Mouse (Mus musculus): ENCODE data around the gene Fance. TPM values are rescaled to one million over a fixed set of nuclear protein-coding genes. Genes with fewer than 3 reads are reported as not detected.
A peak's percentile ranks its signal among the peaks of the same experiment; 100 is the strongest.
"Not testable (repeated sequence)": the region's sequence is repeated elsewhere in the genome, so short reads cannot be mapped to it uniquely, and the experiment has no call there.

Gene Fance
- polyA plus RNA-seq, 1 experiment from 2014 or later: 7.3 TPM

- peak; percentile 36 for ATAC-seq (ENCODE audit: low read depth)
- Histone ChIP-seq H3K27ac (ENCODE audit: low read length) (peak overlapping the region; percentile 62), H3K9ac (ENCODE audit: low read depth, low read length) (peak overlapping the region; percentile 68), H3K4me1 (ENCODE audit: control insufficient read depth, low read depth, low read length) (peaks cover 16% of the 10 kb centered on the region), H3K27me3 (ENCODE audit: control insufficient read depth, insufficient read depth, low read depth, low read length) (no peaks in the 10 kb centered on the region), H3K4me3 (ENCODE audit: low read depth, low read length) (peak overlapping the region; percentile 83), H3K36me3 (ENCODE audit: control insufficient read depth, insufficient read depth) (peaks cover 11% of the 10 kb centered on the region), H3K4me2 (ENCODE audit: low read depth, low read length) (peak overlapping the region; percentile 92), H3K9me3 (replicated peaks; ENCODE audit: control insufficient read depth, low read length) (no peaks in the 10 kb centered on the region)
- WGBS (ENCODE audit: insufficient replicate concordance): 20% methylated on average over 22 of the region's 22 CpGs
These were observed 14.5 kb downstream of the Fance start for GRCm38 (mm10) chr17:28327673-28328325.

- H3K27ac ChIP-seq (ENCODE audit: low read length): peak within 1 kb of the TSS; percentile 90
- ATAC-seq (ENCODE audit: low read depth): peak; percentile 86
- H3K27me3 ChIP-seq (ENCODE audit: control insufficient read depth, insufficient read depth, low read depth, low read length): no peaks in the 10 kb centered on the region
- H3K4me2 ChIP-seq (ENCODE audit: low read depth, low read length): peak within 1 kb of the TSS; percentile 92
- no peaks in the 10 kb centered on the region for H3K9me3 ChIP-seq (replicated peaks; ENCODE audit: control insufficient read depth, low read length)
- WGBS (ENCODE audit: insufficient replicate concordance): under 1% methylated on average over 67 of the region's 67 CpGs
- peak within 1 kb of the TSS; percentile 83 for H3K4me3 ChIP-seq (ENCODE audit: low read depth, low read length)
- H3K9ac ChIP-seq (ENCODE audit: low read depth, low read length): peak within 1 kb of the TSS; percentile 93
- peaks cover 11% of the 10 kb centered on the region for H3K36me3 ChIP-seq (ENCODE audit: control insufficient read depth, insufficient read depth)
- peaks cover 16% of the 10 kb centered on the region for H3K4me1 ChIP-seq (ENCODE audit: control insufficient read depth, low read depth, low read length)
These were observed 15.1 kb downstream of the Fance start, which contains the start of gene Rpl10a for GRCm38 (mm10) chr17:28328366-28328928. Rpl10a (plus strand) TSS chr17:28328471.

- H3K4me3 ChIP-seq (ENCODE audit: low read depth, low read length): peak overlapping the region; percentile 83
- peak; percentile 47 for ATAC-seq (ENCODE audit: low read depth)
- peak overlapping the region; percentile 92 for H3K4me2 ChIP-seq (ENCODE audit: low read depth, low read length)
- WGBS (ENCODE audit: insufficient replicate concordance): 0% methylated on average over 25 of the region's 25 CpGs
- peak overlapping the region; percentile 90 for H3K27ac ChIP-seq (ENCODE audit: low read length)
- H3K27me3 ChIP-seq (ENCODE audit: control insufficient read depth, insufficient read depth, low read depth, low read length): no peaks in the 10 kb centered on the region
- peak overlapping the region; percentile 93 for H3K9ac ChIP-seq (ENCODE audit: low read depth, low read length)
- H3K9me3 ChIP-seq (replicated peaks; ENCODE audit: control insufficient read depth, low read length): no peaks in the 10 kb centered on the region
- H3K4me1 ChIP-seq (ENCODE audit: control insufficient read depth, low read depth, low read length): peaks cover 16% of the 10 kb centered on the region
- H3K36me3 ChIP-seq (ENCODE audit: control insufficient read depth, insufficient read depth): peaks cover 11% of the 10 kb centered on the region
These were observed 15.6 kb downstream of the Fance start for GRCm38 (mm10) chr17:28328946-28329345.

- H3K27ac ChIP-seq (ENCODE audit: low read length): peak overlapping the region; percentile 90
- H3K4me2 ChIP-seq (ENCODE audit: low read depth, low read length): peak overlapping the region; percentile 92
- no peaks in the 10 kb centered on the region for H3K27me3 ChIP-seq (ENCODE audit: control insufficient read depth, insufficient read depth, low read depth, low read length)
- H3K4me3 ChIP-seq (ENCODE audit: low read depth, low read length): peak overlapping the region; percentile 83
- peaks cover 11% of the 10 kb centered on the region for H3K36me3 ChIP-seq (ENCODE audit: control insufficient read depth, insufficient read depth)
- H3K4me1 ChIP-seq (ENCODE audit: control insufficient read depth, low read depth, low read length): peaks cover 16% of the 10 kb centered on the region
- ATAC-seq (ENCODE audit: low read depth): no peak
- H3K9me3 ChIP-seq (replicated peaks; ENCODE audit: control insufficient read depth, low read length): no peaks in the 10 kb centered on the region
- 2% methylated on average over 4 of the region's 4 CpGs for WGBS (ENCODE audit: insufficient replicate concordance)
- peak overlapping the region; percentile 93 for H3K9ac ChIP-seq (ENCODE audit: low read depth, low read length)
These were observed 16.3 kb downstream of the Fance start for GRCm38 (mm10) chr17:28329503-28330231.

- Histone ChIP-seq H3K4me2 (ENCODE audit: low read depth, low read length) (peak overlapping the region; percentile 92), H3K36me3 (ENCODE audit: control insufficient read depth, insufficient read depth) (peaks cover 11% of the 10 kb centered on the region), H3K27ac (ENCODE audit: low read length) (peak overlapping the region; percentile 90; the same call in 1 of the 2 replicates), H3K4me3 (ENCODE audit: low read depth, low read length) (peak overlapping the region; percentile 83), H3K9me3 (replicated peaks; ENCODE audit: control insufficient read depth, low read length) (no peaks in the 10 kb centered on the region), H3K27me3 (ENCODE audit: control insufficient read depth, insufficient read depth, low read depth, low read length) (no peaks in the 10 kb centered on the region), H3K4me1 (ENCODE audit: control insufficient read depth, low read depth, low read length) (peaks cover 16% of the 10 kb centered on the region), H3K9ac (ENCODE audit: low read depth, low read length) (peak overlapping the region; percentile 93)
- 36% methylated on average over 2 of the region's 2 CpGs for WGBS (ENCODE audit: insufficient replicate concordance)
- no peak for ATAC-seq (ENCODE audit: low read depth)
These were observed 16.9 kb downstream of the Fance start for GRCm38 (mm10) chr17:28330232-28330546.

GRCm38 (mm10) chr17:28330590-28330989, 17.3 kb downstream of the Fance start:
- Histone ChIP-seq H3K4me1 (ENCODE audit: control insufficient read depth, low read depth, low read length) (peaks cover 16% of the 10 kb centered on the region), H3K4me2 (ENCODE audit: low read depth, low read length) (0 out of 2 replicates have a peak overlapping the region, but pooled peaks have one; percentile 92), H3K36me3 (ENCODE audit: control insufficient read depth, insufficient read depth) (peaks cover 11% of the 10 kb centered on the region)
- not testable (repeated sequence) for ATAC-seq (ENCODE audit: low read depth); H3K4me3 ChIP-seq (ENCODE audit: low read depth, low read length); H3K9me3 ChIP-seq (replicated peaks; ENCODE audit: control insufficient read depth, low read length); H3K27me3 ChIP-seq (ENCODE audit: control insufficient read depth, insufficient read depth, low read depth, low read length); H3K27ac ChIP-seq (ENCODE audit: low read length); H3K9ac ChIP-seq (ENCODE audit: low read depth, low read length)
- WGBS (ENCODE audit: insufficient replicate concordance): 67% methylated on average over 6 of the region's 8 CpGs

- Histone ChIP-seq H3K4me3 (ENCODE audit: low read depth, low read length) (no peak overlapping the region), H3K27ac (ENCODE audit: low read length) (no peak overlapping the region), H3K4me2 (ENCODE audit: low read depth, low read length) (no peak overlapping the region), H3K4me1 (ENCODE audit: control insufficient read depth, low read depth, low read length) (peaks cover 16% of the 10 kb centered on the region), H3K36me3 (ENCODE audit: control insufficient read depth, insufficient read depth) (peaks cover 11% of the 10 kb centered on the region), H3K9me3 (replicated peaks; ENCODE audit: control insufficient read depth, low read length) (no peaks in the 10 kb centered on the region), H3K27me3 (ENCODE audit: control insufficient read depth, insufficient read depth, low read depth, low read length) (no peaks in the 10 kb centered on the region), H3K9ac (ENCODE audit: low read depth, low read length) (no peak overlapping the region)
- no peak for ATAC-seq (ENCODE audit: low read depth)
- WGBS (ENCODE audit: insufficient replicate concordance): 23% methylated on average over 7 of the region's 7 CpGs
These were observed 18.2 kb downstream of the Fance start for GRCm38 (mm10) chr17:28331241-28332112.

- Histone ChIP-seq H3K9me3 (replicated peaks; ENCODE audit: control insufficient read depth, low read length) (no peaks in the 10 kb centered on the region), H3K4me1 (ENCODE audit: control insufficient read depth, low read depth, low read length) (peaks cover 16% of the 10 kb centered on the region), H3K4me3 (ENCODE audit: low read depth, low read length) (no peak overlapping the region), H3K9ac (ENCODE audit: low read depth, low read length) (no peak overlapping the region), H3K27ac (ENCODE audit: low read length) (no peak overlapping the region), H3K36me3 (ENCODE audit: control insufficient read depth, insufficient read depth) (peaks cover 11% of the 10 kb centered on the region), H3K4me2 (ENCODE audit: low read depth, low read length) (no peak overlapping the region), H3K27me3 (ENCODE audit: control insufficient read depth, insufficient read depth, low read depth, low read length) (no peaks in the 10 kb centered on the region)
- WGBS (ENCODE audit: insufficient replicate concordance): 31% methylated on average over 13 of the region's 13 CpGs
- ATAC-seq (ENCODE audit: low read depth): no peak
These were observed 19.0 kb downstream of the Fance start for GRCm38 (mm10) chr17:28332113-28332914.

Data from liver, embryonic 16.5 days (tissue).